Mouse (Mus musculus) kidney, adult 18-20 months (tissue): ENCODE data around the gene Zfp72.

ENCODE experiments used
- DNase-seq: peaks from one replicate; pipeline ENCODE4 v3.0.0; 2021

Zfp72 gene

DNA sequence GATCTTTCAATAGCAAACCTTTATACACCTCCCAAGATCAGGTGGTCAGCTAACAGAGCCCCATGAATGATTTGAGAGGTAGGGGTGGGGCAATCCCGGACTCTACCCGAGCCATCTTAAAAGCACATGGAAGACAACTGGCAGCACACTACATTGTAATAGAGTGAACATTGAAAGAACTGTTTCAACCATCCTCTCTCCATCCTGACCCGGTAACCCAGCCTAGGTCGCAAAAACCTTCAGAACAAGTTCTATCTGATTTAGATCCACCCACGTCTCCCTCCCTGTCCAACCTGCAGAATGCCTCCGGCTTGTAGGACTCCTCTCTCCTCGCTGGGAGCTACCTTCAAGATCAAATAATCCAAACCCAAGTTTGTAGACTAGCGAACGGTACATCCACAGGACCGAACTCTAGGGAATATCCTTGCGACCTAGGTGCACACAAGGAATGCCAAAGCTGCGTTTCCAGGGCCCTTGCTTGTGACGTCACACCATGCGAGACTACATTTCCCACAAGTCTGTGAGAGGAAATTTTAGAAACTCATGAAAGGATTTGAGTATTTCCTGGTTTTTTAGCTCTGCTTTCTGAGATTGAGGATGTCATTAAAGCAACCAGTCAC lies at the start of gene Zfp72:
Gene Zfp72, minus strand, starts transcription at position 466 of the 620 bp plus-strand sequence.
- DNase-seq: peak; percentile 79

DNA sequence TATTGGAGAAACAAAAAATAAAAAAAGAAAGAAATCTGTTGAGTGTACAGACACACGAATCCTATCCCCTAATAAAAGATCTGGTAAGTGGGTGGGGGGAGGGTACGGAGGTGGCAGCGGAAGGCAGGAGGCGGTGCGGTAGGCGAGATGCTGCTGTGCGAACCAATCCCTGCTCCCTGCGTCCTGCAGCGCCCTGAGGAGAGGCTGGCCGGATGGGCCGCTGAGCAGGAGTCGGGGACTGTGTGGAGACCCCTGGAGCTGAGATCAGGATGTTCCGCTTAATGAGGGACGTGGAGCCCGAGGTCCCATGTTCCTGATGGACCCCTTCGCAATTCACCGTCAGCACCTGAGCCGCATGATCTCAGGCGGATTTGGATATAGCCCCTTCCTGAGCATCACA lies 49.3 kb upstream of the Zfp72 start:
- no peak for DNase-seq

DNA sequence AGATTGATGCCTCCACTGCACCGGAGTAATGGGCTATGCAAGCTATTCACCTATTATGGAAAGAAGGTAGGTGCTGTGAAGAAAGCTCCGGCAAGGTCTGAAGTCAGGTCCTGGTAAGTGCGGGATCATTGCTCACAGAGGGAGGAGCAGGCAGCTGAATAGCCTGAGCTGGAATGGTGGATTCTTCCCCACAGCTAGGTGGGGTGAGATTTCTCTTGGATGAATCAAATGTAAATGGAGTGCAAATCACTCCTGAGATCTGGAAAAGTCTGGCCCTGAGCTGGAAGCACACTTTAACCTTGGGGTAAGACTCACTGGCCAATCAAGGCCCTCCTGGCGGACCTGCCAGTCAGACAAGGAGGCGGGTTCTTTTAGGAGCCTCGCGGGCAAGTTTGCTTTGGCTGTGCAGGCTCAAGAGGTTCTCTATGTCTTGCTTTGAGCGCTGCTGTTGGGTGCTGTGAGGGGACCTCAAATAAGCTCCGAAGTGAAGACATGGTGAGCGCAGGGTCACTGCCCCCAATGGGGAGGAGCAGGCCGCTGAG lies 8.7 kb upstream of the Zfp72 start, which contains the start of gene Ftl1-ps1:
Gene Ftl1-ps1, plus strand, starts transcription at position 397 of the 542 bp plus-strand sequence.
- no peak for DNase-seq

DNA sequence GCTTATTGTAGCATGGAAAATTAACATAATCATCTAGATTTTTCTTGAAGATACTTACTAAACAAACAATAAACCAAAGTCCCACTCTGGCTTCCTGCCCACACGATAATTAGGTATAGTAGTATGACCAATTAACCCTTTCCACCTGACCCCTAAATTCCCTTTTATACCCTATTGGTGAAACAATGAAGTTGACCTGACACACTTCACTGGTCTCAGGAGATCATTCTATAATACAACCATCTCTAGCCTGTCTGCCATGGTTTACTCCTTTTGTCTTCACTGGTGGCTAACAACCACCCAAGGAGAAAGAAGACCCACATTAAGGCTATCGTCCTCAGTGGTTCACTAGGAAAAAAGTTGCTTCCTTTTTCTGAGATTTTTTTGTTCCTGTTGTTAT lies 520 bp upstream of the Zfp72 start:
- no peak for DNase-seq

DNA sequence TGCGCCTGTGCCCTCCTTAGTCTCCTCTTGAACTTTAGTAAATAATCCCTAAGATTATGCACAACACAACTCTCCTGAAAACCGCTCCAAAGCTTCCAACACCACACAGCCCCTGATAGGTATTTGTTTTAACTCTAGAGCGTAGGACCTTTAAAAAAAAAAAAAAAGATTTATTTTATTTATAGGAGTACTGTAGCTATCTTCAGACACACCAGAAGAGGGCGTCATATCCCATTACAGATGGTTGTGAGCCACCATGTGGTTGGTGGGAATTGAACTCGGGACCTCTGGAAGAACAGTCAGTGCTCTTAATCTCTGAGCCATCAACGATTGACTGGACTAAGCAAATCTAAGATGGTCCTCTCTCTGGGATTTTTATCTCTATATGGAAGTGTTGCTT lies 906 bp downstream of the Zfp72 start:
- DNase-seq: no peak

DNA sequence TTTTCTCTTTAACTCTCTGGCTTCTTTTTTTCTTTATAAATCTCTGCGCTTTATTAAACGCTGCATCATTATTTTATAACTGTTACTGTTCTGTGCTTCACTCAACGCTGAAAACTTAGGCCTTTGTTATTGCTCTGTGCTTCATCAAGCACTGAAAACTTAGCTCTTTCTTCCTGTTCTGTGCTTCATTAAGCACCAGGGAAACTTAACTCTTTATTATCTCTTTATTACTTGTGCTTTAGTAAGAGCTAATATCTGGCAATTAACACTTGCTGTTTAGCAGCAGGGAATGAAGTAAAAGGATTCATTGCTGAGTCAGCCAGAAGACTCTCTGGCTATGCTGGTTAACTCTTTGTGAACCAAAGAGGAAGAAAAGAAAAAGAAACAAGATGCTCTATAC lies 8.3 kb downstream of the Zfp72 start:
- no peak for DNase-seq

DNA sequence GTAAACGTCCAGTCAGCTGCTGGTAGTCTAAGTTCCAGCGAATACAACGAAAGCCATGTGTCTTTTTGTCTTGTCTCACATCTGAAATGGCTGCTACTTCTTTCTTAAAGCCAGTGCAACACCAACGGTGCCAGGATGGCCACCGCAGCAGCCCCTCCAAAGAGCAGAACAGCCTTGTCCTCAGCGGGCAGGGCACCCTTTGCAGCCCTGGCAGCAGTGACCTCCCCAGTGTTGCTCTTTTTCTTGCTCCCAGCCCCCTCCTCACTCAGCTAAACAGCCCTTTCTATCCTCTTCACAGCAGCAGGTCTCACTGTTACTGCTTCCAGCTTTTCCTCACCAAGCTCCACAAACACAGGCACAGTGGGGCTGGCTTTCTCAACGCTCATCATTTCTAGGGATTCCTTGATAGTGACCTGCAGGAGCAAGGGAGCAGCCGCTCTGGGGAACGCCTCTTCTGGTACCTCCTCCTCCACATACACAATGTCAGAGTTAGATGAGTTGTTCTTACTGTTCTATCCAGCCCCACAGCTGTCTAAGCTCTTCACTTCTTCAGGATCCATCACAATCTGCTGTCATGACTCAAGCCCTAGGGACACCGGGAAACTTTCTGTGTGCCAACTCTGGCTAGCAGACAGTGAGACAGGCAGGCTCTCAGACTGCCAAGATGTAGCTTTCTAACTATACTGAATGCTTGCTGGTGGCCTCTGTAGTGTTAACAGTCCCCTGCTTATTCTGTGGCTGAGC lies 8.9 kb downstream of the Zfp72 start:
- no peak for DNase-seq

DNA sequence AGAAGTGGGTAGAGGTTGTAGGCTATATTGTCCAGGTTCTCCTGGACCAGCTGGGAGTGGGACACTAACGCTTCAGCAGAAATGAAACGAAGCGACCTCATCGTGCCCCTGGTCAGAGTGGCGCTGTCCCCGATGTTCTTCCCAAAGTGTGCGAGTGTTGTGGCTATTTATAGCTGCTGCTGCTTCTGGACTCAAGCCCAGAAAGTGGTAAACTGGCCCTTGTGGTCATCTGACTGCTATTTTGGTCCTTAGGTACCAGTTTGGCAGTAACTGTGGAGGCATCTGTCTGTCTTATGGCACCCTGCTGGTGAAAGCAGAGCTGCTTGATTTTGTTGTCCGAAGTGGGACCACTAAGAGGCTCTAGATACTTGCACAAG lies 26.8 kb downstream of the Zfp72 start, which contains the start of gene Lrrc14b:
Gene Lrrc14b, minus strand, starts transcription at position 147 of the 377 bp plus-strand sequence.
- DNase-seq: no peak

DNA sequence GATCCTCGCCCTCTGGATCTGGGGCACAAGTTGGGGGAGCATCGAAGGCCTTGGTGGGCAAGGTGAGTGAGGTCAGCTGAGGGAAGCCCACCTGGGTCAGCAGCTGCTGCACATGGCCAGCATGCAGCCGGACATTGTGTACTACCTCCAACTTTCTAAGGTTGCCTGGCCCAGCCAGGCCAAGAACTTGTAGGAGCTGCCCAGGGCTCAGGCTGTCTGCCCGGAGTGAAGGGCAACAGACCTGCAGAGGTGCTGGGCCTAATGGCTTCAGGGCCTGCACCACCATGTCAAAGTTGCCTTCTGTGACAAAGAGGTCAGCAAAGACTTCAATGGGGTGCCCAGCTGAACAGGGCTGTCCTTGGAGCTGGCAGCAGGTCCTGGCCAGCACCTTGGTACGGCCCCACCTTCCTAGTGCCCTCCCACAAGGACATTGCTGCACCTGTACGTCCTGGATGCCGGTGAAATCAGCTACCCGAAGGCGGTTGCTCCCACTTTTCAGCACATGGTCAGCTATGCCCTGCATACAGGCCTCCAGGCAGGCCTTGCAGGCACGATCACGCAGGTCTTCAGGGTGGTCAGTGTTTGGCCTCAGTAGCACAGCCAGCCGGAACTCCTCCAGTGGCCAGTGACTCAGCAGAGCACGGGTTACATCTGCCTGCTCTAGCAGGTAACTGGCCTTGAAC lies 27.3 kb downstream of the Zfp72 start:
- DNase-seq: peak; percentile 50

DNA sequence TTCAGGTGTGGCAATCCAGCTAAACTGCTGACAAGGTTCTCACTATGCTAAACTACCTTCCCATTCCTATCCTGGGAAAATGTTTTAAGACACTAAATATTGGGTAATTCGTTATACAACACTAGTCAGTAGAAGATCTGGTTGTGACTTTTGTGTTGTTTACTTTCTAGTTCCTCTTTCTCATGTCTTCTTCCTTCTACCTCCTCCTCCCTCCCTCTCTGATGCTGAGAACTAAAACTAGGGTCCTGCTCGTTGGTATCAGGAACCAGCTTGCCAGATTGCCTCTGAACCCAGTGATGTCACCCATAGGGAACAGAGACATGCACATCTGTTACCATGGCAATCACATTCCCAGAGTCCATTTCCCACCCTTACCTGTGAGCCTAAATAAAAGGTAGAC lies 28.4 kb downstream of the Zfp72 start:
- DNase-seq: no peak

DNA sequence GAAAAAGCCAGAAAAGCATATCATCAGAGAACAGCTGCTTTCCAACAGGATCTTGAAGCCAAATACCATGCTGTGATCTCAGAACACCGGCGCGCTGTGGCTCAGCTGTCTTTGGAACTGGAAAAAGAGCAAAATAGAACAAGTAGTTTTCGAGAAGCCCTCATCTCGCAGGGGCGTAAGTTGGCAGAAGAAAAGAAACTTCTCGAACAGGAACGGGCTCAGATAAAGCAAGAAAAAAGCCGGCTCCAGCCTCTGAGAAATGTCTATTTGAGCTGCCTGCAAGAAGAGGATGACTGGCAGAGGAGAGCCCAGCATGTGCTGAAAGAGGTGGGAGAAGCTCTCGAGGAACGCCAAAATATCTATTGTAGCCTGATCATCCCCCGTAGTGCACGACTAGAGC lies 34.1 kb downstream of the Zfp72 start:
- DNase-seq: no peak

DNA sequence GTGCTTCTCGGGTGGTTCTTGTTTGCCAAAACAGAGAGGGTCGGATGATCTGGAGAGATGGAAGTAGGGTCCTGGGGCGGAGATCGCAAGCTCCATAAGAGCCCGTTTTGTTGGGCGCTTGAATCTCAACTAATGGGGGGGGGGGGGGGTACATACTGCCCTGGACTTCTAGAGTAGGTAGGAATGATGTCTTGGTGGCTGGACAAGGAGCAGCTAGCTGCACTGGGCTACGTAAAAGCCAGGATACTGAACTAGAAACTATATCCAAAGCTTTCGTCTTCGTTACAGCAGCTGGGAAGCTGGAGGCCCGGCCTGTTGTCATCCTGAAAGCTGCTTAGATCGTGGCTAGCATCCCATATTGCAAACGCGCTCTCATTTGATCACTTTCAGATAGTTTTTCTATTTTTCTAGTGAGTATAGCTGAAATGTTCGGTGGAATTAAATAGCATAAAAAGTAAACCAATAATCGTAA lies 40.2 kb downstream of the Zfp72 start:
- DNase-seq: no peak

DNA sequence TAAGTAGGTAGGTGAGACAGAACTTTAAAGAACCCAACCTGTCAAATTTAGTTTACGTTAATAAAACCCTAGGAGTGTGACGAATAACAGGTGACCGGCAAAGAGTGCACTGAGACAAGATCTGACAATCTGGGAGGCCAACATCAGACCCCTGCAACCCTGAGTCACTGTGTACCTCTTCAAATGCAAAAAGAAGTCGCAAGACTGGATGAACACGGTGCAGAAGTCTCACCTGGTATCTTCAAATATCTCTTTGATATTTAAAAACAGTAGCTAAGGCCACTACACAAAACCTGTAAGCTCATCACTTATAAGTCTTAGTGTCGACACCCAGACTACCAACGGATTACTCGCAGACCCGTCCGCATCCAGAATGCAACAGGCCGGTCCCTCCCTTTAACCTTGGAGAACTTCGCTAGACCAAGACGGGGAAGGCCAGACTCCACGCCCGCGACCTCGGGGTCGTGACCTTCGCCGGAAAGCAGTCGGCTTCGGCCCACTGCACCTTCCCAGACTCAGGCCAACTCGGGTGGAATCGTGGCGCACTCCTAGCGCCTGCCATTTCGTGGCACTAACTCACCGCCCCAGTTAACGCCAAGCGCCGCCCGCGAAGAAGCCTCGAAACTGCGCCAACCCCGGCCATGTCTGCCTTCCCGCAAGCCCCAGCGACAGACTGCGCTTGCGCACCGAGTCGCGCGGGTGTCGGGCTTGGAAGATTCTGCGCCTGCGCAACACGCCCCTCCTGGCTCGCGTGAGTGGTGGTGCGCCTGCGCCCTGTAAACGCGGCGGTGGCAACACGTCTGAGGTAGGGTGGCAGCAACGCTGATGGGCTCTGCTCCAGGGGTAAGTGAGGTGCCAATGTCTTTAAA lies 40.8 kb downstream of the Zfp72 start, which contains the start of the genes Sdha and Ccdc127:
Gene Sdha, minus strand, starts transcription at position 715 of the 869 bp plus-strand sequence.
Gene Ccdc127, plus strand, starts transcription at position 744 of the 869 bp plus-strand sequence.
- peak; percentile 96 for DNase-seq

DNA sequence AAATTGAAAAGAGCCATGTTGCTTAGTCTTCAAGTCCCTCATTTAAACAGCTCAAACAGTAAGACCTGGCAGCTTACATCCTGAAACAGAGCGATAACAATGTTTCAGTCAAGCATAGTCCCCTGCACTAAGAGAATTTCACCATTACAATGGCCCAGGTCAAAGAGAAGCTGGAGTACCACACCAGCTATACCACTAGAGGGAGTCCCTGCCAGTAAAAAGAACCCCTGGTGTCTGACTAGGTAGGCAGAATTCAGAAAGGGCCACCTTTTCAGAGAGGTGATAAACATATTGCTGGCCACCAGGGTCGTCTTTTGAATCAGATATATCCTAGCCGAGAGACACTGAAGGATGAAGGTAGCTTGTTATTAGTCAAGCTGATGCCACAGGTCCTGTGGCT lies 49.6 kb downstream of the Zfp72 start:
- DNase-seq: peak; percentile 24

DNA sequence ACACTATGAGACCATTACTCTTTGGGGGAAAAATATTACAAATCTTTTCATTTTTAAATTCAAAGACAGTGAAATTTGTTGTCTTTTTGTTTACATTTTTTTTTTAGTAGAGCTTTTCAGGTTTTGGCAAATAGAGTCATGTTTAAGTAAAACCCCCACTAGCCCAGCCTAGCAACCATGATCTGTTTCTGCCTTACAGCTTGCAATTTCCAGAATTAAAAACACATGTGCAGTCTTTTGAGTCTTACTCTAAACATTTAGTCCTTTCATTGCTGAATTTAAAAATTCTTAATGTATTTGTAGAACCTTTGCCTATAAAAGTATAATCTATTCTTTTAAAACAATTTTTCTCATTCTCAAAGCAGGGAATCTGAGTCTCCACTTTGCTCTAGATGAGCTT lies 61.3 kb downstream of the Zfp72 start:
- no peak for DNase-seq
